Mouse (Mus musculus) effector memory CD4-positive, alpha-beta T cell, adult 7 months (primary cell): ENCODE data around the gene Gm21834. TPM values are rescaled to one million over a fixed set of nuclear protein-coding genes. Genes with fewer than 3 reads are reported as not detected.

Experiments used
- polyA plus RNA-seq: library from polyadenylated mRNA; unstranded; fragments of 100-300 nt; shearing (Covaris generic); gene quantifications from one replicate; pipeline ENCODE4 v1.2.1, GENCODE M21; 2017

Gene Gm21834
- not detected for polyA plus RNA-seq

GRCm38 (mm10) chr17:57742119-57742518, at the start of gene Gm21834:
TSS of gene Gm21834 (minus strand) at chr17:57742219.

DNA sequence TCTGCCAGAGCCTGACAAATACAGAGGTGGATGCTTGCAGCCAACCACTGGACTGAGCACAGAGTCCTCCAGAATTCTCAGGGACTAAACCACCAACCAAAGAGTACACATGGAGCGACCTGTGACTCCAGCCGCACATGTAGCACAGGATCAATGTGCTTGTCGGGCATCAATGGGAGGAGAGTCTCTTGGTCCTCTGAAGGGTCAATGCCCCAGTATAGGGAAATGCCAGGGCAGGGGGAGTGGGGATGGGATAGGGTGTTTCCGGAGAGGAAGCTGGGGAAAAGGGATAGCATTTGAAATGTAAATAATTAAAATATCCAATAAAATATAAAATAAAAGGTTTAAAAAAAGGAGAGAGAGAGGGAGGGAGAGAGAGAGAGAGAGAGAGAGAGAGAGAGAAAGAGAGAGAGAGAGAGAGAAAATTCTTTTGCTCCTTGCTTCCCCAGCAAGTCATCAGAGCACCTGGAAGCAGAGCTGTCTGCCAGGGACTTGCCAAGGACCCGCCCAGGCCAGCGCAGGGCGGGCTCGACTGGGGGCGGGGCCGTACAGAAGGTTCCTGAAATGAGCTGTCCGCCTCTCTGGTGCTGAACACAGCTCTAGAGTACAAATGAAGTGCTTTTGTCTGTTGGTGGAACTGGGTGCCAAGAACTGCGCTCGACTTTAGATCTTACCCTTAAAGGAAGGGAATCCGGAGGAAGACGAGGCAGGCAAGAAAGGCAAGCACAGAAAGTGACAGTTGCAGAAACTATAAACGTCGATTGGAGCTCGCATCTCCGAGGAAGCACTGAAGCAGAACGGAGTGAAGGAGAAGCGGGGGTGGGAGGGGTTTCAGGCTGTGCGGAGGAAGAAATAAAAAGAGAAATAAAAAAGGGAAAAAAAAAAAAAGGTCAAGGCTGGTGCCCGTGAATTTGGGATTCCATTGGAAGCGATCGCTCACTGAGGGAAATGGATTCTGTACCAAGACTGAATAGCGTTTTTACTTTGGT, 26.9 kb upstream of the Gm21834 start, which contains the start of gene Cntnap5c:
Gene Cntnap5c, plus strand, starts transcription at position 949 of the 989 bp plus-strand sequence.

Other genes starting within 250 kb of the Gm21834 start
- 0.10 TPM for gene Vmn2r120, start 196.7 kb downstream of the Gm21834 start, polyA plus RNA-seq
- gene Cntnap5c, start 27.4 kb upstream of the Gm21834 start, polyA plus RNA-seq: 0.10 TPM